Mouse (Mus musculus): Measurements from ENCODE around the gene Olfr1076. TPM values are rescaled to one million over a fixed set of nuclear protein-coding genes. Genes with fewer than 3 reads are reported as not detected.
A peak's percentile ranks its signal among the peaks of the same experiment; 100 is the strongest.
"Not testable (repeated sequence)": the region's sequence is repeated elsewhere in the genome, so short reads cannot be mapped to it uniquely, and the experiment has no call there.

Olfr1076 gene
- not detected in 2 replicates for polyA plus RNA-seq (2015; fragmentation: Nextera tagmentation; extraction: Ambion mirVana)

DNA sequence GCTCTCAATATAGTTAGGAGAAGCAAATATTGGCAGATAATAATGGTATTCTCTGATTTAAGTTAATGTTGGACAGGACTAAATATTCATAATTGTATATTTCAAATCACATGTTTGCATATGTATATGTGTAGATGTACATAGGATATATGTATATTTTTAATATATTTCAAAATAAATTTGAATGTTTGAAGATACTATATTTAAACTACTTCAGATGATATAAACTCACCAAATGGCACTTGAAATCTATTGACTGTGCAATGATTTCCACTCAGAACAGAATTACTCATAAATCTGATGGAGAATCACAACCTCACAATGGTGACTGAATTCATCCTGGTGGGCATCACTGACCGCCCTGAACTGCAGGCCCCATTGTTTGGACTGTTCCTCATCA is at the start of gene Olfr1076:
TSS of gene Olfr1076 (plus strand) at position 301 of the 400 bp plus-strand sequence.
- H3K4me3 ChIP-seq: no peak within 1 kb of the TSS
- no peaks in the 10 kb centered on the region for H3K27me3 ChIP-seq
- no peaks in the 10 kb centered on the region for H3K36me3 ChIP-seq
- ATAC-seq (replicated peaks): no peak
- H3K4me1 ChIP-seq: no peaks in the 10 kb centered on the region
- H3K9me3 ChIP-seq: no peaks in the 10 kb centered on the region
- H3K27ac ChIP-seq (replicated peaks): no peak within 1 kb of the TSS
- no peak within 1 kb of the TSS for H3K9ac ChIP-seq (replicated peaks)
- 91% methylated on average over 1 of the region's 1 CpGs for WGBS
- no peak within 1 kb of the TSS for H3K4me2 ChIP-seq (replicated peaks)

DNA sequence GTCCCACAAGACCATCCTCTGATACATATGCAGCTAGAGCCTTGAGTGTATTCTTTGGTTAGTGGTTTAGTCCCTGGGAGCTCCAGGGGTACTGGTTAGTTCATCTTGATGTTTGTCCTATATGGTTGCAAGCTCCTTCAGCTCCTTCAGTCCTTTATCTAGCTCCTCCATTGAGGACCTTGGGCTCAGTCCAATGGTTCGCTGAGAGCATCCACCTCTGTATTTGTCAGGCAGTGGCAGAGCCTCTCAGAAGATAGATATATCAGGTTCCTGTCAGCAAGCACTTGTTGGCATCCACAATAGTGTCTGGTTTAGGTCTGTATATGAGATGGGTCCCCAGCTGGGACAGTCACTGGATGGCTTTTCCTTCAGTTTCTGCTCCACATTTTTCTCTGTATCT is 47.8 kb upstream of the Olfr1076 start:
- WGBS: 85% methylated on average over 1 of the region's 1 CpGs
- H3K27me3 ChIP-seq: no peaks in the 10 kb centered on the region
- H3K36me3 ChIP-seq: no peaks in the 10 kb centered on the region
- no peak overlapping the region for H3K4me2 ChIP-seq (replicated peaks)
- no peak overlapping the region for H3K9ac ChIP-seq (replicated peaks)
- H3K9me3 ChIP-seq: no peaks in the 10 kb centered on the region
- no peak overlapping the region for H3K27ac ChIP-seq (replicated peaks)
- no peaks in the 10 kb centered on the region for H3K4me1 ChIP-seq
- H3K4me3 ChIP-seq: no peak overlapping the region
- no peak for ATAC-seq (replicated peaks)

- Histone ChIP-seq H3K4me1 (no peaks in the 10 kb centered on the region), H3K27ac (replicated peaks) (no peak overlapping the region), H3K36me3 (no peaks in the 10 kb centered on the region), H3K9me3 (no peaks in the 10 kb centered on the region), H3K4me3 (no peak overlapping the region), H3K4me2 (replicated peaks) (no peak overlapping the region; the same call in 1 of the 2 replicates), H3K27me3 (no peaks in the 10 kb centered on the region), H3K9ac (replicated peaks) (no peak overlapping the region)
- WGBS: 39% methylated on average over 10 of the region's 10 CpGs
- peak; percentile 74 for ATAC-seq (replicated peaks)
Observed at GRCm38 (mm10) chr2:86464442-86465109, 43.7 kb upstream of the Olfr1076 start.

DNA sequence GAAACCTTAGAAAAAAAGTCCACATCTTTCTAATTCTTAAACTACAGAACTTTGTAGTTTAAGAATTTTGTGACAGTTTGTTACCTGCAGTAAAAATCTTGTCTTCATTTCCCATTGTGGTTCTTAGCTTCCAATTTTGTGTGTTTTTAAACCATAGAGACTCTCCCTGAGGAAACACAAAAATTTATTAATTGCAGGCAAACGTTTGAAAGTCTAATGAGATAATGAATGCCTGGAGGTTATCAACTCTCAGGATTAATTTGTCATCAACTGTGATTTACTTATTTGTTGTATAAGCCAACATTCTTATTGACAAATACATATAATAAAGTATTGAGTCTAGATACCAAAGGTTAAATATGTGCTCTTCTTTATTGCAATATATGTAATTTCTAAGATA is 21.0 kb upstream of the Olfr1076 start, which contains the start of gene Olfr228:
TSS of gene Olfr228 (minus strand) at position 101 of the 400 bp plus-strand sequence.
- ATAC-seq (replicated peaks): no peak
- WGBS: 47% methylated on average over 1 of the region's 1 CpGs
- Histone ChIP-seq H3K36me3 (no peaks in the 10 kb centered on the region), H3K9me3 (no peaks in the 10 kb centered on the region), H3K9ac (replicated peaks) (no peak within 1 kb of the TSS), H3K4me3 (no peak within 1 kb of the TSS), H3K4me1 (no peaks in the 10 kb centered on the region), H3K27ac (replicated peaks) (no peak within 1 kb of the TSS), H3K4me2 (replicated peaks) (no peak within 1 kb of the TSS), H3K27me3 (no peaks in the 10 kb centered on the region)

- H3K9me3 ChIP-seq: no peaks in the 10 kb centered on the region
- 74% methylated on average over 1 of the region's 1 CpGs for WGBS
- no peaks in the 10 kb centered on the region for H3K27me3 ChIP-seq
- no peaks in the 10 kb centered on the region for H3K4me1 ChIP-seq
- no peaks in the 10 kb centered on the region for H3K36me3 ChIP-seq
- H3K4me3 ChIP-seq: no peak overlapping the region
- H3K27ac ChIP-seq (replicated peaks): no peak overlapping the region
- H3K9ac ChIP-seq (replicated peaks): no peak overlapping the region
- H3K4me2 ChIP-seq (replicated peaks): no peak overlapping the region
- ATAC-seq (replicated peaks): no peak
Observed at GRCm38 (mm10) chr2:86530991-86531390, 22.7 kb downstream of the Olfr1076 start.

GRCm38 (mm10) chr2:86542380-86542779 is 34.1 kb downstream of the Olfr1076 start, which contains the start of gene Olfr1079:
Olfr1079 (minus strand) TSS chr2:86542480.
- Histone ChIP-seq H3K27me3 (no peaks in the 10 kb centered on the region), H3K9ac (replicated peaks) (no peak within 1 kb of the TSS), H3K36me3 (no peaks in the 10 kb centered on the region), H3K4me2 (replicated peaks) (no peak within 1 kb of the TSS), H3K4me1 (no peaks in the 10 kb centered on the region), H3K4me3 (no peak within 1 kb of the TSS), H3K9me3 (no peaks in the 10 kb centered on the region), H3K27ac (replicated peaks) (no peak within 1 kb of the TSS)
- no peak for ATAC-seq (replicated peaks)
- WGBS: 40% methylated on average over 1 of the region's 1 CpGs

DNA sequence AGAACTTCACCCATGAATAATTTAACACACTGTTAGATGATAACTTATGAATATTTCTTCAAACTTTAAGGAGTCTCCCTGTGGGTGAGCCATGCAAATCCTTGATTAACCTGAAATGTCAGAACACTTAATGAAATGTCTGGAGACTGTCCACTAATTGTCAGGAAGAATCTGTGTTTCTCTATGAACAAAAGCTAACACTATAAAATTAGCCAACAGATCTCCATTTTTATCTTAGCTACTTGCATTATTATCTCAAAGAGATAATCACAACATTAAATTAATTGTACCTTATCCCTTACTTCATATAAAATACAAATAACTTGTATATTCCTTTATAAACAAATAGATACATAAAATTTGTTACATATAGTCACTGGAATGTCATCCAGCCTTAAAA is 49.9 kb downstream of the Olfr1076 start, which contains the start of gene Olfr1080:
TSS of gene Olfr1080 (minus strand) at position 101 of the 400 bp plus-strand sequence.
- not testable (repeated sequence) for H3K27me3 ChIP-seq; H3K4me2 ChIP-seq (replicated peaks); H3K9me3 ChIP-seq; H3K36me3 ChIP-seq; ATAC-seq (replicated peaks); H3K4me3 ChIP-seq; H3K9ac ChIP-seq (replicated peaks); H3K27ac ChIP-seq (replicated peaks); H3K4me1 ChIP-seq

Other genes with a start within 250 kb of the Olfr1076 start
- not detected in 2 replicates for gene Olfr1051, start 229.4 kb upstream of the Olfr1076 start, polyA plus RNA-seq (2015; fragmentation: Nextera tagmentation; extraction: Ambion mirVana)
- not detected in 2 replicates for gene Olfr1052, start 216.0 kb upstream of the Olfr1076 start, polyA plus RNA-seq (2015; fragmentation: Nextera tagmentation; extraction: Ambion mirVana)
- not detected in 2 replicates for gene Olfr1053, start 193.2 kb upstream of the Olfr1076 start, polyA plus RNA-seq (2015; fragmentation: Nextera tagmentation; extraction: Ambion mirVana)
- not detected in 2 replicates for gene Olfr1054, start 173.0 kb upstream of the Olfr1076 start, polyA plus RNA-seq (2015; fragmentation: Nextera tagmentation; extraction: Ambion mirVana)
- gene Olfr1055, start 158.2 kb upstream of the Olfr1076 start, polyA plus RNA-seq (2015; fragmentation: Nextera tagmentation; extraction: Ambion mirVana): not detected in 2 replicates
- gene Olfr1056, start 146.0 kb upstream of the Olfr1076 start, polyA plus RNA-seq (2015; fragmentation: Nextera tagmentation; extraction: Ambion mirVana): not detected in 2 replicates
- not detected in 2 replicates for gene Olfr1057, start 130.1 kb upstream of the Olfr1076 start, polyA plus RNA-seq (2015; fragmentation: Nextera tagmentation; extraction: Ambion mirVana)
- gene Olfr1058, start 119.9 kb upstream of the Olfr1076 start, polyA plus RNA-seq (2015; fragmentation: Nextera tagmentation; extraction: Ambion mirVana): not detected in 2 replicates
- not detected in 2 replicates for gene Olfr1061, start 94.4 kb upstream of the Olfr1076 start, polyA plus RNA-seq (2015; fragmentation: Nextera tagmentation; extraction: Ambion mirVana)
- not detected in 2 replicates for gene Olfr1062, start 81.7 kb upstream of the Olfr1076 start, polyA plus RNA-seq (2015; fragmentation: Nextera tagmentation; extraction: Ambion mirVana)
- not detected in 2 replicates for gene Olfr1065, start 57.9 kb upstream of the Olfr1076 start, polyA plus RNA-seq (2015; fragmentation: Nextera tagmentation; extraction: Ambion mirVana)
- gene Olfr1066, start 52.2 kb upstream of the Olfr1076 start, polyA plus RNA-seq (2015; fragmentation: Nextera tagmentation; extraction: Ambion mirVana): not detected in 2 replicates
- not detected in 2 replicates for gene Olfr228, start 21.1 kb upstream of the Olfr1076 start, polyA plus RNA-seq (2015; fragmentation: Nextera tagmentation; extraction: Ambion mirVana)
- not detected in 2 replicates for gene Olfr1079, start 34.0 kb downstream of the Olfr1076 start, polyA plus RNA-seq (2015; fragmentation: Nextera tagmentation; extraction: Ambion mirVana)
- gene Olfr1080, start 49.8 kb downstream of the Olfr1076 start, polyA plus RNA-seq (2015; fragmentation: Nextera tagmentation; extraction: Ambion mirVana): not detected in 2 replicates
- not detected in 2 replicates for gene Olfr1082, start 90.5 kb downstream of the Olfr1076 start, polyA plus RNA-seq (2015; fragmentation: Nextera tagmentation; extraction: Ambion mirVana)
- not detected in 2 replicates for gene Olfr1084, start 131.3 kb downstream of the Olfr1076 start, polyA plus RNA-seq (2015; fragmentation: Nextera tagmentation; extraction: Ambion mirVana)
- gene Olfr1085, start 153.6 kb downstream of the Olfr1076 start, polyA plus RNA-seq (2015; fragmentation: Nextera tagmentation; extraction: Ambion mirVana): not detected in 2 replicates
- gene Olfr1086, start 171.6 kb downstream of the Olfr1076 start, polyA plus RNA-seq (2015; fragmentation: Nextera tagmentation; extraction: Ambion mirVana): not detected in 2 replicates
- gene Olfr1087, start 189.9 kb downstream of the Olfr1076 start, polyA plus RNA-seq (2015; fragmentation: Nextera tagmentation; extraction: Ambion mirVana): not detected in 2 replicates
- not detected in 2 replicates for gene Olfr1089, start 225.2 kb downstream of the Olfr1076 start, polyA plus RNA-seq (2015; fragmentation: Nextera tagmentation; extraction: Ambion mirVana)

Measured in forebrain, embryonic 15.5 days (tissue).